Mouse (Mus musculus) lung, adult 2 months (tissue): ENCODE data around the gene Prrx1.

Experiments
- CTCF ChIP-seq: fragments of 200-500 bp; IDR thresholded peaks from 2 replicates; pipeline ENCODE4 v1.5.1; 2011; ENCODE audit warnings: mild to moderate bottlenecking, low read length, control low read depth; ENCODE audit not compliant: insufficient read depth
- POLR2A ChIP-seq: fragments of 200-500 bp; IDR thresholded peaks from 2 replicates; pipeline ENCODE4 v1.6.1; 2011; ENCODE audit warnings: low read depth, mild to moderate bottlenecking, control low read depth, low read length, borderline replicate concordance; ENCODE audit errors: extremely low read depth

DNA sequence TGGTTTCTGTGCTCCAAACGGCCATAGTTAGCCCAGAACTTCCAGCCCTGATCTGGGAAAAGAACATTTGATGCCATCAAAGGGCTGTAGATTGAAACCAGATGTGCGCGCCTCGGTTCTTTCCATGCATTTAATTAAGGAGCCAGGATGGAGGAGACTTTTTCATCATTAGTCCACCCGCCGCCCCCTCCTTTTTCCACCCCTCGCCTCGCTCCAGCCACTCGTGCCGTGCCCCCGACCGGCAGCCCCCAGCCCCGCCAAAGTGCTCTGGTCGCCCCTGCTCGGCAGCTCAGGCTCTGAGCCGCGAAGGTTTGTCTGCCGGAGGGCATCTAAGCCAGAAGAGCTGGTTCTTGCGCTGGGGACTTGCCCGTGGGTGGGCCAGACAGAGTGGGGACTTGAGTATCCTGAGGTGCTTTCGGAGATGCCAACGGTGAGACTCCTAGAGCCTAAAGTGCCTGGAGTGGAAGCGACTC, 1.4 kb upstream of the Prrx1 start:
- TF ChIP-seq POLR2A = no peak
- no peak for TF ChIP-seq CTCF
